Mouse (Mus musculus) macrophage (primary cell): ENCODE data around the gene Slc5a4a. TPM values are rescaled to one million over a fixed set of nuclear protein-coding genes. Genes with fewer than 3 reads are reported as not detected.

ENCODE experiments used
- H3K27ac ChIP-seq: fragments of 350-480 bp; formaldehyde crosslinking; 2 replicates; pipeline ENCODE4 v1.9.0; 2021
- H3K36me3 ChIP-seq: fragments of 350-480 bp; formaldehyde crosslinking; 2 replicates; pipeline ENCODE4 v1.9.0; 2021; ENCODE audit errors: inconsistent target
- H3K4me3 ChIP-seq: fragments of 350-480 bp; formaldehyde crosslinking; 2 replicates; pipeline ENCODE4 v1.9.0; 2021; ENCODE audit errors: inconsistent target
- H3K79me2 ChIP-seq: fragments of 350-480 bp; formaldehyde crosslinking; 2 replicates; pipeline ENCODE4 v1.9.0; 2021; ENCODE audit errors: inconsistent target
- WGBS: methylation state at CpG from one replicate; pipeline ENCODE4 v1.1.7; 2026; ENCODE audit warnings: inconsistent platforms; ENCODE audit not compliant: missing documents; 5-methylcytosine and 5-hydroxymethylcytosine counted together
- polyA plus RNA-seq: library from polyadenylated mRNA; stranded (reverse); fragments of 250-400 nt; gene quantifications from 3 replicates; pipeline ENCODE4 v1.2.4, GENCODE M21; 2018; ENCODE audit warnings: inconsistent platforms
- total RNA-seq, 78 experiments: library from RNA; depleted of rRNA; stranded (reverse); fragments of 250-400 nt; gene quantifications; 1 replicate in 9 of 78; 2 replicates in 24 of 78; 3 replicates in 43 of 78; 4 replicates in 2 of 78; pipeline ENCODE4 v1.2.4; 2018; ENCODE audit warnings: inconsistent platforms in 56 of 78

The Slc5a4a gene
- total RNA-seq (2018; cell fraction: chromatin; rRNA removed), result not detected
- not detected for total RNA-seq (2018; cell fraction: cytosol; rRNA removed)
- not detected for total RNA-seq (2018; cell fraction: nucleus; rRNA removed)
- not detected in 3 replicates for polyA plus RNA-seq

DNA sequence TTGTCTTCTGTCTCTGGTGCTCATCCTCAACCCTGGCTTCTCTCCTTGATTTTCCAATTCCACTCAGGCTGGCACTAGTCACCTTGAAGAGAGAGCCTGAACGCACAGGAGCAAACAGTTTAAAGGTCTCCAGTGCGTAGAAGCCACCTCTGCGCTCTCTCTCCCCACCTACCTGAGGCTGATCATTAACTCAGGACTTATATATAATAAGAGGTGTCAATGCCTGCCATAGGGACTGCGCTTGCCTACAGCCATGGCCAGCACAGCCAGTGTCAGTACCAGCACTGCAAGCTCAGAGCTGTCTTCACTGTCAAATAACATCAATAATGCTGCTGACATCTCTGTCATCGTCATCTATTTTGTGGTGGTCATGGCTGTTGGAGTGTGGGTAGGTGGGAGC is at the start of gene Slc5a4a:
Slc5a4a (plus strand) TSS at position 174 of the 400 bp plus-strand sequence.
- no peaks in the 10 kb centered on the region for H3K79me2 ChIP-seq
- no peak within 1 kb of the TSS for H3K27ac ChIP-seq
- 94% methylated on average over 5 of the region's 5 CpGs for WGBS
- H3K36me3 ChIP-seq, result no peaks in the 10 kb centered on the region
- no peak within 1 kb of the TSS for H3K4me3 ChIP-seq

DNA sequence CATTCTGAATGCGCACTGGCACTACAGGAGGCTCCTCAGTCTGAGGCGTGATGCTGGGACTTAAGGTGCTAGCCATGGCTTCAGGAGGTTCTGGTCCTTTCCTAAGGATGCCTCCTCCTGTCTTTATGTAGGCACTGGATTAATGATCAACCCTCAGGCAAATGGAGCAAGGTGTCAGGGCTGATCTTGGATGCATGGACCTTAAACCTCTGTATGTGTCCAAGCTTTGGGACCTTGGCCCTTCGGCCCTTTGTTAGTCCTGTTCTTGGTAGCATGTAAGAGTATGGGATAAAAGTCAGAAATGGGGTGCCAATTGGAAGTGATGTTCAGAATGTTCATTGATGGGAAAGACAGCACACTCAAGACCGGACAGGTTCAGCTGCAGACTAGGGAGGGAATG is 36.4 kb upstream of the Slc5a4a start, which contains the start of gene Slc5a4b:
Slc5a4b (minus strand) TSS at position 101 of the 400 bp plus-strand sequence.
- H3K27ac ChIP-seq, result no peak within 1 kb of the TSS
- 84% methylated on average over 4 of the region's 4 CpGs for WGBS
- H3K79me2 ChIP-seq, result no peaks in the 10 kb centered on the region
- no peaks in the 10 kb centered on the region for H3K36me3 ChIP-seq
- H3K4me3 ChIP-seq, result no peak within 1 kb of the TSS

DNA sequence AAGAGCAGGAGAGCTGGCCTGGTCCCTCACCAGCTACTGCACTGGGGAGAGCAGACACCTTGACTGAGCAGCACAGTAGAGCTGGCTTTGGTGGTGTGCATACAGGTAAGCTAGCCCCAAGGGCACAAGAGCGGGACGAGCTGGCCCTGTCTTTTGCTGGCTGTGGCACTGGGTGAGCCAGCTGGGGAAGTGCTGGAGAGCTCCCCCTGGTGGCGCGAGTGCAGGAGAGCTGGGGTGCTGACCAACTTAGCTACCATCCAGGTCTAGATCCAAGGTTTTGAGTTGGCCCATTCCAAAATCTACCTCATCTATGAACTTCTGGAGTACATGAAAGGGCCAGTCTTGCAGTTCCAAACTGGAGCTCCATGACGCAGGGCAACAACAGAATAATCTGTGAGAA is 29.3 kb upstream of the Slc5a4a start:
- H3K36me3 ChIP-seq, result no peaks in the 10 kb centered on the region
- WGBS, result 38% methylated on average over 3 of the region's 5 CpGs
- H3K27ac ChIP-seq, result no peak overlapping the region
- no peaks in the 10 kb centered on the region for H3K79me2 ChIP-seq
- H3K4me3 ChIP-seq, result no peak overlapping the region

DNA sequence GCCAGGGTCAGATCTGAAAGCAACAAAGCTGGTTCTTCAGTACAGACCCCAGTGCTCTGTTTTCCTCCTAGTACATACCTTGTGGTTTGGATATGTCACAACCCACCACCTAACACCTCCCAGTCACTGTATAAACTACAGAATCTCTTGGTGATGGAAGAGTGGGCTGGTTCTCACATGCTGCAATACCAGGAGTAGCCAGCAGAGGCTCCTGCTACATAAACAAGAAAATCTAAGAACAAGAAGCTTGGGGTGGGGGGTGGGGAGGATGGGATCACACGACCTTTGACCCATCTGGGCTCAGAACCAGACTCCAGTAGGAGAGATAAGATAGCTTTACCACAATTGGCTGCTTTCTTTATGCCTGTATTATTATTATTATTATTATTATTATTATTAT is 28.5 kb upstream of the Slc5a4a start:
- WGBS, result 0% methylated on average over 1 of the region's 1 CpGs
- Histone ChIP-seq H3K4me3 (no peak overlapping the region), H3K36me3 (no peaks in the 10 kb centered on the region), H3K79me2 (no peaks in the 10 kb centered on the region), H3K27ac (no peak overlapping the region)

DNA sequence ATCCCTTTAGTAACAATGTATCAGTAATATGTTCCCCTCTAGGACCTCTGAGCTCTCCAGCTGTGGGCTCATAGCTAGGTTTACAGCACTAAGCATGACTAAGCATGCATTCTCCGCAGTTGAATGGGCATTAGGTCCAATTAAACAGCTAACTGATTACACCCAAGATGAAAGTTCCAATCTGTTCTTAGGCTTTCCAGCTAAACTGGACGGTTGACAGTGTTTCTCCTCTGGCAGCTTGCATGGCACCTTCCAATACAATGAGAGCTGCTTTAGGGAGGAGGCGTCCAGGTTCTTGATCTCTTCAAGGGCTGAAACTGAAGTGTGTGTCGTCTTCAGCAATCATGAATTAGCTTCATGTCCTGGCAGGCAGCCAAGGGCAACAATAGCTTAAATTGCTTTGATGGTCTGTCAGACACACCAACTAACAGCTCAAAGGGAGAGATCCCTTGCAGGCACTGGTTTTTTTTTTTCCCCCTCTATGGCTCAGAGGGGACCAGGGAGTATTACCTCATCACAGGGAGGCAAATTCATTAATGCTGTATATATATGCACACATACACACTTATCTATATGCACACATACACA is 27.0 kb upstream of the Slc5a4a start:
- H3K36me3 ChIP-seq, result no peaks in the 10 kb centered on the region
- 71% methylated on average over 4 of the region's 4 CpGs for WGBS
- no peaks in the 10 kb centered on the region for H3K79me2 ChIP-seq
- H3K27ac ChIP-seq, result no peak overlapping the region
- no peak overlapping the region for H3K4me3 ChIP-seq

DNA sequence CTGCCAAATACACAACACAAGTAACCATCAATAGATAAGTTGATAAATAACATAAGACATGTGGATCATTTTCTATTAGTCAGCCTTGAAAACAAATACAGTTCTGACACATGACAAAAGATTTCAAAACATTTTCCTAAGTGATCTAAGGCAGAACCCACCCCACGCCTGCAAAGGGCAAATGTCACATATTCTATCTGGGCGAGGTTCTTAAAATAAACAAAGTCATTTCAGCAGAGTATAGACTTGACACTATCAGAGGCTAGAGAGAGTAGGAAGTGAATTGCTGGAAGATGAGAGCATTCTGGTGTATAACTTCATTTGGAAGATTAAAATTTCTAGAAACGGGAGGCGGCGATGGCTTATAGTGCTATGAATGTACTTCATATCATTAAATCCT is 25.8 kb upstream of the Slc5a4a start:
- no peak overlapping the region for H3K4me3 ChIP-seq
- no peak overlapping the region for H3K27ac ChIP-seq
- WGBS, result 89% methylated on average over 5 of the region's 5 CpGs
- H3K79me2 ChIP-seq, result no peaks in the 10 kb centered on the region
- H3K36me3 ChIP-seq, result no peaks in the 10 kb centered on the region

DNA sequence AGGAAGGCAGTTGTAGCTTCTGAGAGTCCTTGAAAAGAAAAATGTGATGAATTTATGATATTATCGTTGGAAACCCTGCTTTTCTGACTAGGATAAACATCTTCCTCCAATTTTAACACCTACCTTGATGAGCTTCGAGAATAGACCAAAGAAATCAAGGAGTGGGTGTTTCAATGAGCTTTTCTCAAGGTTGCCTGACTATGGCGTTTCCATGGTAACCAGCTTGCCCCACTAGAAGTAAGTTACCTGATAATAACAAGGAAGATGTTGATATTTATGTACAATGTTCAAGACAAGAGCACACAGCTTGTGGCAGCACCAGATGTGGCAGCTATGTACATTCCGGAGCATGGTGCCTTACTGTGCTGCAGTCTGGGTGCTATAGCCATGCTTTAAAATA is 14.7 kb upstream of the Slc5a4a start:
- H3K79me2 ChIP-seq, result no peaks in the 10 kb centered on the region
- no peaks in the 10 kb centered on the region for H3K36me3 ChIP-seq
- H3K27ac ChIP-seq, result no peak overlapping the region
- H3K4me3 ChIP-seq, result no peak overlapping the region
- 74% methylated on average over 4 of the region's 4 CpGs for WGBS

DNA sequence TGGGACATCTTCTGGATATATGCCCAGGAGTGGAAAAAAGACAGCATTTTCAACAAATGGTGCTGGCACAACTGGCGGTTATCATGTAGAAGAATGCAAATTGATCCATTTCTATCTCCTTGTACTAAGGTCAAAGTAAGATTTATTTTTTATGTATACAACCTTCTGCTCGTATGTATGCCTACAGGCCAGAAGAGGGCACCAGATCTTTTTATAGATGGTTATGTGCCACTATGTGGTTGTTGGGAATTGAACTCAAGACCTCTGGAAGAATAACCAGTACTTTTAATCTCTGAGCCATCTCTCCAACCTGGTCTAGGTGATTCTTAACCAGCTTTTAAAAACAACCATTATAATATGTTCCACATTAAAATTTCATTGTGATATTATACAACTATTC is 10.9 kb upstream of the Slc5a4a start:
- 83% methylated on average over 2 of the region's 2 CpGs for WGBS
- H3K4me3 ChIP-seq, result no peak overlapping the region
- no peak overlapping the region for H3K27ac ChIP-seq
- no peaks in the 10 kb centered on the region for H3K36me3 ChIP-seq
- H3K79me2 ChIP-seq, result no peaks in the 10 kb centered on the region

DNA sequence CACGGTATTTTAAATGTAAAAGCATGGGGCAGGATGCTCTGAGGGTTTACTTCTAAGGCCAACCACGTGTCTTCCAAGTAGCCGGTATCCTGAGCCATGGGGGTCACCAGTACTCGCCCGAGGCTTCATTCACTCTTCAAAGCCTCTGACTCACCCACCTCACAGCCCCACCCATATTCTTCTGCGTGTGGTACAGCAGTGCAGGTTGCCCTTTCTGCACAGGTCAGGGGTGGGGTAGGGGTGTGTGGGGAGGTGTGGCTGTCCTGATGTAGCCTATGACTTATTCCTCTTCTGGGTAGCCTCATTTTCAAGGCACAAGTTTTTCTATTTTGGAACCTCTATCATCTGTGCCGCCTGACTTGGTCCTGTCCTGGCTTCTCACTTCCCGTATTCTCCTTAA is 405 bp upstream of the Slc5a4a start:
- no peaks in the 10 kb centered on the region for H3K79me2 ChIP-seq
- no peak overlapping the region for H3K4me3 ChIP-seq
- H3K36me3 ChIP-seq, result no peaks in the 10 kb centered on the region
- 63% methylated on average over 8 of the region's 8 CpGs for WGBS
- H3K27ac ChIP-seq, result no peak overlapping the region

DNA sequence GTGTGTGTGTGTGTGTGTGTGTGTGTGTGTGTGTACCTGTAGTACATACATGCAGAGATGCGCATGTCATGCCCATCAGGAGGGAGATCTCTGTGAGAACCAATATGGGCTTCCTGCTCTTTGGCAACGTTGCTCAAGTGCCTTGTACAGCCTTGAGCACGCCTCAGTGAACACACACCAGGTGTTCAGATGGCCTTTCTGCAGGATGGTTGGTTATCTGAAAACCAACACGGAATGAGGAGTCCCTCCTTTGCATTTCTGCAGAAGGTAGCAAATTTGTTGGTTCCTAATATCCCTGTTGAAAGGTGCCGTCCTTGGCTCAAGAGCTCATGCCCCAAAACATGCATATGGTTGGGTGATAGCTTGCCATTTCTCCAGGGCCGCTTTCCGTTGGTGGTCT is 8.7 kb downstream of the Slc5a4a start:
- Histone ChIP-seq H3K4me3 (no peak overlapping the region), H3K27ac (no peak overlapping the region), H3K36me3 (no peaks in the 10 kb centered on the region), H3K79me2 (no peaks in the 10 kb centered on the region)
- 84% methylated on average over 7 of the region's 7 CpGs for WGBS

DNA sequence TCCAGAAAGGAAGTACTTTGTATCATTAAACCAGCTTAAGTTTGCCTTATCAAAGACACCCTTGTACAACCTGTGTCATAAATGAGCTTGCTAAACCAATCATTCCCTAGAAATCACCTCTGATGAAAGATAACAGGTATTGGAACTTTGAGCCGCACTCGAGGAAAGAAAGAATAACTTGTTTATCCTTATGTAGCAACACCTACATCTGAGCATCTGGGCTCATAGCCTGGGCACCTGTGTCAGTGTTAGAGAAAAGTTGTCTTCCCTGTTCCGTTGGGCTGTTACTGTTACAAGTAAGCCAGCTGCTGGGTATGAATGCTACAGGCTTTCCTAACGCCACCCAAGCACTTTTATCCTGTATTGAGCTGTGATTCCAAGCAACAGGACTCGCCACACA is 10.3 kb downstream of the Slc5a4a start:
- Histone ChIP-seq H3K4me3 (no peak overlapping the region), H3K27ac (no peak overlapping the region), H3K36me3 (no peaks in the 10 kb centered on the region), H3K79me2 (no peaks in the 10 kb centered on the region)
- WGBS, result 82% methylated on average over 5 of the region's 5 CpGs

DNA sequence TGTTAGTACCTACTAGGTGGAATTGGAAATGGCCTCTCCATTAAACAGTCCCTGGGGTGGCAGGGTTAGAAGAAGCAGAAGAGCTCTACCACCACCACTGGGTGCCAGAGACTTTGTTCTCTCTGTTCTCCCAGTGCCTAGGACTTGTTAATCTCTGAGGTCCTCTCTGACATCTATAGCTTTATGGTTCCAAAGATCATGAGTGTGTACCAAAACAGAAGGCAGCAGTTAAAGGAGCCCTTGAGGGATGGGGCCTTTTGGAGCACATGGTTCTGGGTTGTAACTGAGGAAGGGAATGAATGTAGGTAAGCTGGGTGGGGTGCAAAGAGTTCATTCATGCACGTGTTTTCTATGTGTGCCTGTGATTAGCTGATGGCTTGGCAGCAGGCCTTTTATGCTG is 10.8 kb downstream of the Slc5a4a start:
- Histone ChIP-seq H3K27ac (no peak overlapping the region), H3K79me2 (no peaks in the 10 kb centered on the region), H3K36me3 (no peaks in the 10 kb centered on the region), H3K4me3 (no peak overlapping the region)
- WGBS, result 80% methylated on average over 1 of the region's 1 CpGs

DNA sequence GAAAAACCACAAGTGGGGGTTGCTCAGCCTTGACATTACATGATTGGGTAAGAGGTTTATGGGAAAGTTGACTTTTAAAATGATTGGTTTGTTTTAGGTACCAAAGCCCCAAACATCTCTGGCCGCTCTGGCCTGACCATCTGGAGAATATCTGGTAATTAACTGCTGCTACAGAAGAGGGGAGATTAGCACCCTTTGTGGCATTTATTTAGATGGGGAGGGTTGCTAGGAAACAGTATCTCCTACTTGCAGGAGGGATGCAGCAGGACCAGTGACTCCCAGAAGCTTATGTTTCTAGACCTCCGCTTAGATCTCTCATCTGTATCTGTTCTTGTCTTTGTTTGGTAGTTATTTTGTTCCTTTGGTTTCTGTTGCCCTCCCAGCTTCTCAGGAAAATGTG is 27.6 kb downstream of the Slc5a4a start:
- no peaks in the 10 kb centered on the region for H3K36me3 ChIP-seq
- H3K4me3 ChIP-seq, result no peak overlapping the region
- no peak overlapping the region for H3K27ac ChIP-seq
- H3K79me2 ChIP-seq, result no peaks in the 10 kb centered on the region
- WGBS, result 100% methylated on average over 2 of the region's 2 CpGs

DNA sequence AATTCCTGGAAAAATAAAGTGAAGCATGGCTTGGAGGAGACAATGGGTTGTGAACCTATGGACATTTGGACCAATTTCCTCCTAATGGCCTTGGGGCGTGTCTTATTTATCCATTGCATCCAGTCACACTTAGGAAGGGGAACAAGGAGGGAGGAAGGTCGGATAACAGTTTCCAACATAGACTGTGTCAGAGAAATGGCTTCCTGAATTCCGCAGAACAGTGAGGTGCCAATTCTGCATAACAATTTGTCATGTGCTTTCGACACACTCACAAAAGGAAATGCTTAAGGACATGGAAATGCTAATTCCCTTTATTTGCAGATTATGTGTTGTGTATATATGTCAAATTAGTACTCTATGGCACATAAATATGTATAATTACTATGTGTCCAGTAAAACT is 38.0 kb downstream of the Slc5a4a start:
- H3K36me3 ChIP-seq, result no peaks in the 10 kb centered on the region
- no peak overlapping the region for H3K4me3 ChIP-seq
- no peaks in the 10 kb centered on the region for H3K79me2 ChIP-seq
- H3K27ac ChIP-seq, result no peak overlapping the region
- WGBS, result 61% methylated on average over 4 of the region's 4 CpGs

DNA sequence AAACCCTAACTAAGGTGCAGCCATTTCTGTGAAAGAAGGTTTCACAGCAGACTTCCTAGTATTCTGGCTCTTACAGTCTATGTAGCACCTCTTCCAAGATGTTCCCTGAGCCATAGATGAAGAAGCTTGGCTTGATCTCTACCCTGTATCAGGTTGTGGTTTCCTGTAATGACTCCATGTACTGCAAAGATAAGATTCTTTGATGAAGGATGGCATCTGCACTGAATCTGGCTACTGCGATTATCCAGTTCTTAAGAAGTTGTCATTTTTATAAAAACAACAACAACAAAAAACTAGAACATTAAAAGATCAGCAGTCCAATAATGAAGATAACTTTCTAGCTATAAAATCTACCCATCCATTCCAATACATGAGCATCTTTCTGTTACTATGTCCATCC is 40.8 kb downstream of the Slc5a4a start:
- Histone ChIP-seq H3K4me3 (no peak overlapping the region), H3K27ac (no peak overlapping the region), H3K79me2 (no peaks in the 10 kb centered on the region), H3K36me3 (no peaks in the 10 kb centered on the region)
- WGBS, result 67% methylated on average over 1 of the region's 1 CpGs

DNA sequence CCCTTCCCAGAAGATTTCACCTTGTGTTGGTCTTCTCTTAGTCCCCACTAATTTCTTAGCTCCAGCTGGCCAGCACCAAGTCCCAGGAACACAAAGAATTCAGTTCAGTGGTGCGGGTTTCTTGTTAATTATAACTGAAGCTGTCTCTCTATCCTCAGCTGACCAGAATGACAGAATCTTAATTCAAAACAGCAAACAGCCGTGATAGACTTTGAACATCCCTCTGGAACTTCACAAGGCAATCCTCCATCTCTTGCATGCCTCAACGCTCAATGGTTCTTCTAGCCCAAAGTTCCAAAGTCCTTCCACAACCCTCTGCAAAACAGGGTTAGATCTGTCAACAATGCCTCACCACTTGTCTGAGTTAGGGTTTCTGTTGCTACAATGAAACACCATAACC is 54.2 kb downstream of the Slc5a4a start:
- Histone ChIP-seq H3K4me3 (no peak overlapping the region), H3K27ac (no peak overlapping the region), H3K36me3 (no peaks in the 10 kb centered on the region), H3K79me2 (no peaks in the 10 kb centered on the region)
- 92% methylated on average over 3 of the region's 3 CpGs for WGBS
